Mouse (Mus musculus): ENCODE results near the gene 1700061G19Rik. TPM values are rescaled to one million over a fixed set of nuclear protein-coding genes. Genes with fewer than 3 reads are reported as not detected.

1700061G19Rik gene
- polyA plus RNA-seq (2015; fragmentation: Nextera tagmentation; extraction: Ambion mirVana) = 0.19 and 0.26 TPM in 2 replicates

DNA sequence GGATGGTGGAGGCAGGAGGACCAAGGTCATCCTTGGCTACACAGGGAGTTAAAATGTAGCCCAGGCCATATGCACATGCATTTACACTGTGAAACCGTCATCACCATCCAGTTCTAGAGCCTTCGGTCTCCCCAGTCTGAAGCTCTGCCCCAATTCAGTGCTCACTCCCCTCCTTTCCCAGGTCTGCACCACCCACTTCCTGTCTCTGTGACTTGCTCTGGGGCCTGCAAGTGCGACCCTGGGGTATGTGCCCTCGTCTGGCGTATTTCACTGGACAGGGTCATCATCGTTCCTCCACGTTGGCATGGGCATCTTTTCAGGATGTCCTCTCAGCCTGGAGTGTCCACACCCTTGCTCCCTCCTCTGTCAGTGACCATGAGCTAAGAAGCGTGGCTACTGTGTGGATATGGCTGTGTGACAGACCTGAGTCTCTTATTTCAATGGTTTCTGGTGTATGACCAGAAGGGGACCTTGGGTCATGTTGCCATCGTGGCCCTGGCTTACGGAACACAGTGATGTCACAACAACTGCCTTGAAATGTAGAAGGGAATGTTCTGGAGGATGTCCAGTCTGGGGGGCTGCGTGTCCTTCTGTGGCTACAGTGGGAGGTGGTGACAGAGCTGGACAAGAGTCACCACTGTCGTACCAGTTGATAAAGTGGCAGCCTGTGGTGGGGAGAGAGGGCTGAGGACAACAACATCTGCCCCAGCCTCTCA is at the start of gene 1700061G19Rik:
Gene 1700061G19Rik (plus strand): TSS at position 542 of the 716 bp plus-strand sequence.

DNA sequence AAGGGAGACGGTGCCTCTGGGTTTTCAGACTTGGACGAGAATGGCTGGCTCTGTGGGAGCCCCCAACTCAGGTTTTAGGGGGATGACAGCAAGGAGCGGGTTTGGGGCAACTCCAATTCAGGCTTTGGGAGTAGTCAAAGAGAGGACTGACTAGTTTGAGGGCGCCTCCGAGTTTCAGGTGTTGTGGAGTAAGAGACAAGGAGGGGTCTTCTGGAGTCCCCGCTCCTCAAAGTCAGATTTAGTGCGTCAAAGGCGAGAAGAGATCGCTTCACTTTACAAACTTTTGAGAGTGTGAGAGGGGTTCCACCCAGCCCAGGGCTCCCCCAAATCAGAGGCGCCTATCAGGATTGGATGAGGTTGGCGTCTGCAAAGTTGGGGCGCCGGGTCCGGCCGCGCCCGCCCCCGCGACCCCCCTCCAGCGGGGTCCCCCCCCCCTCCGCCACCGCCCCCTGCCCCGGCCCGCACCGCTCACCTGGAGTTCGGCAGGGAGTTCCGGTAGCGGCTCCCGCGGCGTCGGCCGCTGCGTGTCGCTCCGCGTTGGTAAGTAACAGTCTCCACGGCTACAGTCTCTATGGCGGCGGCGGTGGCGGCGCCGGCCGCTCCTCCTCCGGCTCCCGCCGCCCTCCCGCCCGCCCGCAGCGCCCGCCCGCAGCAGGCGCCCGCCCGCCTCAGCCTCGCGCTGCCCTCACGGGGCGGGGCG is 44.7 kb upstream of the 1700061G19Rik start, which contains the start of gene Rfx2:
Gene Rfx2 (minus strand): TSS at position 603 of the 700 bp plus-strand sequence.

DNA sequence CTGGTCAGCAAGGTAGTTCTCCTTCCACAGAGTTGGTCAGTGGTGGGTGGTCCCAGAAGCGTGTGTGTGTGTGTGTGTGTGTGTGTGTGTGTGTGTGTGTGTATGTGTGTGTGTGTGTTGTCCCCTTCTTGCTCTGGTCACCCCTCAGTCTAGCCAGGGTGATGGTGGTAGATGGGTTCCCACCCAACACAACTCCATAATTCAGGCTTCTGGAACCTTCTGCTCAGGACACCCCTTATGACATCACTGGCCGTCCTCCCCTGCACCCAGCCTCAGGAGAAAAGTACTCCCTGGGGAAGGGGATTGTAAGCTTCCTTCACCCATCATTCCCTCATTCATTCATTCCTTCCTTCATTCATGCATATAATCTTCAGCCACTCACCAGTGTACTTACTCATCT is 1.0 kb upstream of the 1700061G19Rik start, which contains the start of gene Acsbg2:
Gene Acsbg2 (minus strand): TSS at position 211 of the 400 bp plus-strand sequence.

DNA sequence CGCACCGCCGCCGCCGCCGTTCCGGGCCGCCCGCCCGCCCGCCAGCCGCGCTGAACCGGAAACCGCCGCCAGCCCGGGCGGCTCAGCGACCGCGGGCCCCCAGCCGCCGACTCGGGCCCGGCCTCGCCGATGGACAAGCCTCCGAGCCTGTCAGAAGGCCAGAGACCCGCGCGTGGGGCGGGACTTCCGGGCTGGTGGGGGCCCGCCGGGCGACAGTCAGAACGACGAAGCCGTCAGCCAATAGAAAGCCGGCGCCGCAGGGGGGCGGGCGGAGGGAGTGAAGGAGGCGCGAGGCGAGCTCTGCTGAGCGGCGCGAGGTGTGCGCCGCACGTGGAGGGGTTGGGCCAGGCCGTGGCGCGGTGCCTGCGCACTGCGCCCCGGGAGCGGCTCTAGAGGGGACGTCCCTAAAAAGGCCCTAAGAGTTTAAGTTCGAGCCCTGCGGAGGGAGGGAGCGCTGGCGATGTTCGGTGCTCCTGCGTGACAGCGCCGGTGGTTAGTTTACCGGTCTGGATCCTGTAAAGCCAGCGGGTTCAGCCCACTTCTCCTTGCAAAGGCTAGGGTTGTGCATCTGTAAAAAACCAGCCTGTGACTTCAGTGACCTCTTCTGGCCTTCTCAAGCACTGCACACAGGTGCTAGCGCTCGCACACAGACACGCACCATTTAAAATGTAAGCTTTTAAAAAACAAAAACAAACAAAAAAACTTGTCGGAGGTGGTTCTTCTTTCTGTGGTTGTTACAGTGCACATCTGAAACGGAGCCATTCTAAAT is 60.3 kb downstream of the 1700061G19Rik start, which contains the start of gene Mllt1:
Gene Mllt1 (minus strand): TSS at position 53 of the 769 bp plus-strand sequence.

Other genes with a start within 250 kb of the 1700061G19Rik start
- gene Lonp1, start 248.6 kb upstream of the 1700061G19Rik start, polyA plus RNA-seq (2015; fragmentation: Nextera tagmentation; extraction: Ambion mirVana) = 66.1 and 166 TPM in 2 replicates
- 0.98 and 2.5 TPM in 2 replicates for gene Catsperd, start 247.3 kb upstream of the 1700061G19Rik start, polyA plus RNA-seq (2015; fragmentation: Nextera tagmentation; extraction: Ambion mirVana)
- gene Ranbp3, start 202.2 kb upstream of the 1700061G19Rik start, polyA plus RNA-seq (2015; fragmentation: Nextera tagmentation; extraction: Ambion mirVana) = 37.1 and 48.7 TPM in 2 replicates
- gene Ndufa11, start 157.7 kb upstream of the 1700061G19Rik start, polyA plus RNA-seq (2015; fragmentation: Nextera tagmentation; extraction: Ambion mirVana) = 563 and 594 TPM in 2 replicates
- gene Vmac, start 157.5 kb upstream of the 1700061G19Rik start, polyA plus RNA-seq (2015; fragmentation: Nextera tagmentation; extraction: Ambion mirVana) = 19.4 and 35.9 TPM in 2 replicates
- 14.4 and 16.2 TPM in 2 replicates for gene Nrtn, start 117.9 kb upstream of the 1700061G19Rik start, polyA plus RNA-seq (2015; fragmentation: Nextera tagmentation; extraction: Ambion mirVana)
- gene Dus3l, start 110.7 kb upstream of the 1700061G19Rik start, polyA plus RNA-seq (2015; fragmentation: Nextera tagmentation; extraction: Ambion mirVana) = 26.3 and 33.9 TPM in 2 replicates
- 0.17 and 0.46 TPM in 2 replicates for gene Prr22, start 105.2 kb upstream of the 1700061G19Rik start, polyA plus RNA-seq (2015; fragmentation: Nextera tagmentation; extraction: Ambion mirVana)
- 2.0 and 3.3 TPM in 2 replicates for gene Rfx2, start 44.5 kb upstream of the 1700061G19Rik start, polyA plus RNA-seq (2015; fragmentation: Nextera tagmentation; extraction: Ambion mirVana)
- gene Acsbg2, start 1.0 kb upstream of the 1700061G19Rik start, polyA plus RNA-seq (2015; fragmentation: Nextera tagmentation; extraction: Ambion mirVana) = not detected in 2 replicates
- 13.6 and 14.1 TPM in 2 replicates for gene Mllt1, start 59.9 kb downstream of the 1700061G19Rik start, polyA plus RNA-seq (2015; fragmentation: Nextera tagmentation; extraction: Ambion mirVana)
- gene Acer1, start 106.6 kb downstream of the 1700061G19Rik start, polyA plus RNA-seq (2015; fragmentation: Nextera tagmentation; extraction: Ambion mirVana) = not detected in 2 replicates
- 117 and 163 TPM in 2 replicates for gene Clpp, start 114.8 kb downstream of the 1700061G19Rik start, polyA plus RNA-seq (2015; fragmentation: Nextera tagmentation; extraction: Ambion mirVana)
- gene Alkbh7, start 121.9 kb downstream of the 1700061G19Rik start, polyA plus RNA-seq (2015; fragmentation: Nextera tagmentation; extraction: Ambion mirVana) = 112 TPM in 2 replicates
- 4.4 and 7.9 TPM in 2 replicates for gene Pspn, start 124.5 kb downstream of the 1700061G19Rik start, polyA plus RNA-seq (2015; fragmentation: Nextera tagmentation; extraction: Ambion mirVana)
- 29.7 and 47.9 TPM in 2 replicates for gene Gtf2f1, start 135.8 kb downstream of the 1700061G19Rik start, polyA plus RNA-seq (2015; fragmentation: Nextera tagmentation; extraction: Ambion mirVana)
- 0.35 and 0.37 TPM in 2 replicates for gene Gm17949, start 136.0 kb downstream of the 1700061G19Rik start, polyA plus RNA-seq (2015; fragmentation: Nextera tagmentation; extraction: Ambion mirVana)
- 20.2 and 25.9 TPM in 2 replicates for gene Khsrp, start 156.0 kb downstream of the 1700061G19Rik start, polyA plus RNA-seq (2015; fragmentation: Nextera tagmentation; extraction: Ambion mirVana)
- not detected in 2 replicates for gene Slc25a41, start 166.2 kb downstream of the 1700061G19Rik start, polyA plus RNA-seq (2015; fragmentation: Nextera tagmentation; extraction: Ambion mirVana)
- gene Crb3, start 183.6 kb downstream of the 1700061G19Rik start, polyA plus RNA-seq (2015; fragmentation: Nextera tagmentation; extraction: Ambion mirVana) = 2.0 and 3.5 TPM in 2 replicates
- gene Slc25a23, start 184.4 kb downstream of the 1700061G19Rik start, polyA plus RNA-seq (2015; fragmentation: Nextera tagmentation; extraction: Ambion mirVana) = 12.5 and 14.0 TPM in 2 replicates
- gene Dennd1c, start 203.0 kb downstream of the 1700061G19Rik start, polyA plus RNA-seq (2015; fragmentation: Nextera tagmentation; extraction: Ambion mirVana) = 0.93 and 2.0 TPM in 2 replicates
- gene Tubb4a, start 212.3 kb downstream of the 1700061G19Rik start, polyA plus RNA-seq (2015; fragmentation: Nextera tagmentation; extraction: Ambion mirVana) = 28.5 and 110 TPM in 2 replicates
- gene Tnfsf9, start 229.8 kb downstream of the 1700061G19Rik start, polyA plus RNA-seq (2015; fragmentation: Nextera tagmentation; extraction: Ambion mirVana) = 1.5 and 1.6 TPM in 2 replicates

Data from adrenal gland, postnatal 0 days (tissue).